Mouse (Mus musculus): ENCODE measurements around the gene Cdc42bpb. TPM values are rescaled to one million over a fixed set of nuclear protein-coding genes. Genes with fewer than 3 reads are reported as not detected.

Cdc42bpb gene
- total and polyA plus RNA-seq, 2 experiments from 2014 or later, result 28.4 to 229 TPM

GRCm38 (mm10) chr12:111375559-111375958 is 2.0 kb downstream of the Cdc42bpb start:
- ATAC-seq, result no peak
- Histone ChIP-seq H3K27ac (peak overlapping the region; percentile 89; the same call in 1 of the 2 replicates), H3K4me2 (ENCODE audit: low read depth, low read length) (peak overlapping the region; percentile 65), H3K9me3 (ENCODE audit: low read length) (no peaks in the 10 kb centered on the region), H3K36me3 (ENCODE audit: insufficient read depth, low read length) (no peaks in the 10 kb centered on the region), H3K27me3 (ENCODE audit: insufficient read depth, low read length) (no peaks in the 10 kb centered on the region), H3K9ac (replicated peaks; ENCODE audit: low read length) (peak overlapping the region; percentile 84), H3K4me1 (ENCODE audit: insufficient read depth, low read length) (peaks cover 5% of the 10 kb centered on the region), H3K4me3 (ENCODE audit: low read length) (peak overlapping the region; percentile 89)
- TF ChIP-seq CTCF (IDR thresholded peaks at IDR 0.05; ENCODE audit: low read depth), result no peak
- 62% methylated on average over 12 of the region's 12 CpGs for WGBS
- DNase-seq (ENCODE audit: low spot score), result no peak

- Histone ChIP-seq H3K36me3 (ENCODE audit: insufficient read depth, low read length) (no peaks in the 10 kb centered on the region), H3K4me2 (ENCODE audit: low read depth, low read length) (peak overlapping the region; percentile 65), H3K4me1 (ENCODE audit: insufficient read depth, low read length) (peaks cover 5% of the 10 kb centered on the region), H3K27ac (no peak overlapping the region), H3K9ac (replicated peaks; ENCODE audit: low read length) (no peak overlapping the region), H3K27me3 (ENCODE audit: insufficient read depth, low read length) (no peaks in the 10 kb centered on the region), H3K4me3 (ENCODE audit: low read length) (no peak overlapping the region), H3K9me3 (ENCODE audit: low read length) (no peaks in the 10 kb centered on the region)
- 78% methylated on average over 10 of the region's 10 CpGs for WGBS
- DNase-seq (ENCODE audit: low spot score), result no peak
- TF ChIP-seq CTCF (IDR thresholded peaks at IDR 0.05; ENCODE audit: low read depth), result no peak
- ATAC-seq, result no peak
Measured at GRCm38 (mm10) chr12:111374727-111375126, 2.8 kb downstream of the Cdc42bpb start.

DNA sequence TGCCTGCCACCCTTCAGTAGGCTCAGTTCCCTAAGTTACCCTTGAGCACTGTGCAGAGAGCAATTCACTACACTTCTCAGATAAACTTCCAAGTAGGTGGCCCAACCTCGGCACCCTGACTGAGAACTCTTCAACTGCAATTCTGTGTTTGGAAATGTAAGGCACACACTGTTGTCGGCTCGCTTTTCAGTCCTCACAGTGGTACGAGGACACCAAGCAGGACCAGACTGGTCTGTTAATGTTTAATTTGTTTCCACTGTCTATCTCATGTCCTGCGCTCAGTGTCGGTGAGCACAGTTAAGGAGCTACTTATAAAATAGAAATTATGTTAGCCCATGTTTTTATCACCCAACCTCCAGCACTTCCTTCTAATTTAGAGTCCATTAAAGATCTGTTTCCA is 4.1 kb downstream of the Cdc42bpb start:
- H3K4me3 ChIP-seq (ENCODE audit: low read length), result no peak overlapping the region
- no peaks in the 10 kb centered on the region for H3K27me3 ChIP-seq (ENCODE audit: insufficient read depth, low read length)
- WGBS, result 77% methylated on average over 6 of the region's 6 CpGs
- DNase-seq (ENCODE audit: low spot score) (no peak), ATAC-seq (no peak)
- H3K9ac ChIP-seq (replicated peaks; ENCODE audit: low read length), result no peak overlapping the region
- peaks cover 5% of the 10 kb centered on the region for H3K4me1 ChIP-seq (ENCODE audit: insufficient read depth, low read length)
- no peak for TF ChIP-seq CTCF (IDR thresholded peaks at IDR 0.05; ENCODE audit: low read depth)
- no peak overlapping the region for H3K27ac ChIP-seq
- no peak overlapping the region for H3K4me2 ChIP-seq (ENCODE audit: low read depth, low read length)
- H3K9me3 ChIP-seq (ENCODE audit: low read length), result no peaks in the 10 kb centered on the region
- H3K36me3 ChIP-seq (ENCODE audit: insufficient read depth, low read length), result no peaks in the 10 kb centered on the region

- DNase-seq (ENCODE audit: low spot score) (no peak), ATAC-seq (no peak)
- H3K4me3 ChIP-seq (ENCODE audit: low read length), result no peak overlapping the region
- no peak overlapping the region for H3K27ac ChIP-seq
- TF ChIP-seq CTCF (IDR thresholded peaks at IDR 0.05; ENCODE audit: low read depth), result no peak
- peaks cover 5% of the 10 kb centered on the region for H3K4me1 ChIP-seq (ENCODE audit: insufficient read depth, low read length)
- H3K9me3 ChIP-seq (ENCODE audit: low read length), result no peaks in the 10 kb centered on the region
- WGBS, result 83% methylated on average over 7 of the region's 7 CpGs
- no peak overlapping the region for H3K9ac ChIP-seq (replicated peaks; ENCODE audit: low read length)
- no peak overlapping the region for H3K4me2 ChIP-seq (ENCODE audit: low read depth, low read length)
- no peaks in the 10 kb centered on the region for H3K27me3 ChIP-seq (ENCODE audit: insufficient read depth, low read length)
- no peaks in the 10 kb centered on the region for H3K36me3 ChIP-seq (ENCODE audit: insufficient read depth, low read length)
Measured at GRCm38 (mm10) chr12:111371905-111372304, 5.6 kb downstream of the Cdc42bpb start.

DNA sequence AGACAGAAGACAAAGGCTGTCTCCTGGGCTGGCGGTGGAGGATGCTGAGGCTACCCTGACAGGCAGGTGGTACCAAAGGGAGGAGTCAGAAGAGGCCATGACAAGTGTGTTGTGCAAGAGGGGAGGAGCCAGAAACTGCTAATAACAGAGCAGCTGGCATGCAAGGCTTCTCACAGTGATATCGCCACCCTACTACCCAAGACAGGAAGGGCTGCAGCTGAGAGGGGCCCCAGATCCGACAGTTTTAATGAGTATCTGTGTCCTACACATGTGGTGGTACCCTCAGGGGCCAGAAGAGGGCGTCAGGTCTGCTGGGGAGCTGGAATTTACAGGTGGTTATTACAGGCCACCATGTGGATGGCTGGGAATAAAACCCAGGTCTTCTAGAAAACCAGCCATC is 7.3 kb downstream of the Cdc42bpb start:
- no peak overlapping the region for H3K4me2 ChIP-seq (ENCODE audit: low read depth, low read length)
- ATAC-seq (peak; percentile 45; the same call in 1 of the 2 replicates), DNase-seq (ENCODE audit: low spot score) (no peak)
- H3K4me1 ChIP-seq (ENCODE audit: insufficient read depth, low read length), result no peaks in the 10 kb centered on the region
- H3K9me3 ChIP-seq (ENCODE audit: low read length), result no peaks in the 10 kb centered on the region
- WGBS, result 51% methylated on average over 4 of the region's 4 CpGs
- peak; percentile 28 for TF ChIP-seq CTCF (IDR thresholded peaks at IDR 0.05; ENCODE audit: low read depth)
- no peaks in the 10 kb centered on the region for H3K27me3 ChIP-seq (ENCODE audit: insufficient read depth, low read length)
- no peak overlapping the region for H3K4me3 ChIP-seq (ENCODE audit: low read length)
- no peaks in the 10 kb centered on the region for H3K36me3 ChIP-seq (ENCODE audit: insufficient read depth, low read length)
- H3K27ac ChIP-seq, result no peak overlapping the region
- no peak overlapping the region for H3K9ac ChIP-seq (replicated peaks; ENCODE audit: low read length)

DNA sequence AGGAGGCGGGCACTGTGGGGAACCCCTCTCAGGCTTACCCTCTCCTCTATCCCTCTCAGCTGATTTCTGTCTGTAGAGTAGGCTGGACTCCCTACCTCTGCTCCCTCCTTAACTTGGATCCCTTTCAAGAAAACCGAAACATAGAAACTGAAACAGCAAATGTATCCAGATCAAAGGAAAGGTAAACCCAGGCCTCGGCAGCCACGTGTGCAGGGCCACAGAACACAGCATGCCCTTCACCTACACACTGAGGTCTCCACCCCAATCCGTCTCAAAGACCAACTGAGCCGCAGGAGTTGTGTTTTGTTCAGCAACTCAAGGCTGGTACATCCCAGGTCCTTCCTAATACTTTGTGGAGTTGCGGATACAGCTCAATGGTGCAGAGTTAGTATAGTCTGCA is 10.5 kb downstream of the Cdc42bpb start:
- Histone ChIP-seq H3K4me2 (ENCODE audit: low read depth, low read length) (no peak overlapping the region), H3K27ac (no peak overlapping the region), H3K9me3 (ENCODE audit: low read length) (no peaks in the 10 kb centered on the region), H3K9ac (replicated peaks; ENCODE audit: low read length) (no peak overlapping the region), H3K27me3 (ENCODE audit: insufficient read depth, low read length) (no peaks in the 10 kb centered on the region), H3K4me1 (ENCODE audit: insufficient read depth, low read length) (no peaks in the 10 kb centered on the region; the same call in 1 of the 2 replicates), H3K4me3 (ENCODE audit: low read length) (no peak overlapping the region), H3K36me3 (ENCODE audit: insufficient read depth, low read length) (no peaks in the 10 kb centered on the region)
- no peak for DNase-seq (ENCODE audit: low spot score)
- no peak for ATAC-seq
- 81% methylated on average over 7 of the region's 7 CpGs for WGBS
- TF ChIP-seq CTCF (IDR thresholded peaks at IDR 0.05; ENCODE audit: low read depth), result no peak

DNA sequence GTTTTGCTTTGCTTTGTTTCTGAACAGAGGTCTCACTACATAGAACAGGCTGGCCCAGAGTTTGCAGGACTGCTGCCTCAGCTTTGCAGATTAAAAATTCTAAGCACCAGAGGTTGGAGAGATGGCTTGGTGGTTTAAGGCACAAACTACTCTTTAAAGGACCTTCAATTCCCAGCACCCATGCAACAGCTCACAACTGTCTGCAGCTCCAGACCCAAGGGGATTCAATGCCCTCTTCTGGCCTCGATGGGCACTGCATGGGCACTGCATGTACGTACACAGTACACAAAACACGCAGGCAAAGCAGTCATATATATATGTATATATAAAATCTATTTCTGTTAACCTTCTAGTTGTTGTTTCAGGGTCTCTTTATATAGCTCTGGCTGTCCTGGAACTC is 13.3 kb downstream of the Cdc42bpb start:
- ATAC-seq (no peak), DNase-seq (ENCODE audit: low spot score) (no peak)
- H3K36me3 ChIP-seq (ENCODE audit: insufficient read depth, low read length), result no peaks in the 10 kb centered on the region
- H3K27ac ChIP-seq, result no peak overlapping the region
- TF ChIP-seq CTCF (IDR thresholded peaks at IDR 0.05; ENCODE audit: low read depth), result peak; percentile 44
- no peaks in the 10 kb centered on the region for H3K27me3 ChIP-seq (ENCODE audit: insufficient read depth, low read length)
- no peak overlapping the region for H3K4me2 ChIP-seq (ENCODE audit: low read depth, low read length)
- no peak overlapping the region for H3K9ac ChIP-seq (replicated peaks; ENCODE audit: low read length)
- H3K9me3 ChIP-seq (ENCODE audit: low read length), result no peaks in the 10 kb centered on the region
- 91% methylated on average over 3 of the region's 3 CpGs for WGBS
- H3K4me3 ChIP-seq (ENCODE audit: low read length), result no peak overlapping the region
- H3K4me1 ChIP-seq (ENCODE audit: insufficient read depth, low read length), result peaks cover 12% of the 10 kb centered on the region
